Mouse (Mus musculus) neural tube, embryonic 14.5 days (tissue): ENCODE measurements around the gene Aktip. TPM values are rescaled to one million over a fixed set of nuclear protein-coding genes. Genes with fewer than 3 reads are reported as not detected.

Experiments used
- ATAC-seq: fragments of 200-750 bp; cut with Nextera tagmentation; 2 replicates; pipeline ENCODE4 v1.8.0; 2017; ENCODE audit warnings: low read depth, mild to moderate bottlenecking, moderate TSS enrichment, moderate library complexity
- H3K27ac ChIP-seq: fragments of 300-500 bp; sonication (generic); 2 replicates; pipeline ENCODE4 v1.5.1; 2014; ENCODE audit warnings: low read depth, mild to moderate bottlenecking, control low read depth, low read length, moderate library complexity, mixed read lengths
- H3K27me3 ChIP-seq: fragments of 300-500 bp; sonication (generic); 2 replicates; pipeline ENCODE4 v1.6.1; 2014; ENCODE audit warnings: low read length; ENCODE audit not compliant: control insufficient read depth, insufficient read depth
- H3K36me3 ChIP-seq: fragments of 300-500 bp; sonication (generic); 2 replicates; pipeline ENCODE4 v1.6.1; 2014; ENCODE audit warnings: low read length, mixed read lengths; ENCODE audit not compliant: control insufficient read depth, insufficient read depth
- H3K4me1 ChIP-seq: fragments of 300-500 bp; sonication (generic); 2 replicates; pipeline ENCODE4 v1.6.1; 2014; ENCODE audit warnings: low read length; ENCODE audit not compliant: control insufficient read depth, insufficient read depth
- H3K4me2 ChIP-seq: fragments of 300-500 bp; sonication (generic); 2 replicates; pipeline ENCODE4 v1.6.1; 2014; ENCODE audit warnings: mild to moderate bottlenecking, low read depth, low read length, control low read depth
- H3K4me3 ChIP-seq: fragments of 300-500 bp; sonication (generic); 2 replicates; pipeline ENCODE4 v1.5.1; 2014; ENCODE audit warnings: low read depth, low read length, control low read depth, mixed read lengths
- H3K9ac ChIP-seq: fragments of 300-500 bp; sonication (generic); replicated peaks from 2 replicates; pipeline ENCODE4 v1.6.1; 2014; ENCODE audit warnings: low read depth, mild to moderate bottlenecking, control low read depth, low read length, mixed read lengths
- H3K9me3 ChIP-seq: fragments of 300-500 bp; sonication (generic); 2 replicates; pipeline ENCODE4 v1.6.1; 2016; ENCODE audit warnings: low read length; ENCODE audit not compliant: control insufficient read depth
- WGBS: fragments of 180-500 bp; shearing (Covaris S2); extraction: QIAGEN DNeasy Blood & Tissue Kit; methylation state at CpG from one replicate; pipeline ENCODE4 v1.1.7; 2014; 5-methylcytosine and 5-hydroxymethylcytosine counted together
- polyA plus RNA-seq: library from polyadenylated mRNA; unstranded; fragments of >200 nt; fragmentation: Nextera tagmentation; extraction: Ambion mirVana; gene quantifications from 2 replicates; pipeline ENCODE4 v1.2.1, GENCODE M21; 2014

Aktip gene
- polyA plus RNA-seq, 1 experiment from 2014 or later = 118 TPM

- no peak for ATAC-seq
- Histone ChIP-seq H3K27ac (no peak overlapping the region), H3K27me3 (no peaks in the 10 kb centered on the region), H3K4me1 (peaks cover 10% of the 10 kb centered on the region), H3K9ac (peak overlapping the region; percentile 91; the same call in 1 of the 2 replicates), H3K4me2 (peak overlapping the region; percentile 77), H3K4me3 (peak overlapping the region; percentile 98), H3K36me3 (peaks cover 13% of the 10 kb centered on the region), H3K9me3 (no peaks in the 10 kb centered on the region)
- 79% methylated on average over 4 of the region's 4 CpGs for WGBS
These were observed 67.0 kb downstream of the Aktip start for GRCm38 (mm10) chr8:91132731-91133130.

DNA sequence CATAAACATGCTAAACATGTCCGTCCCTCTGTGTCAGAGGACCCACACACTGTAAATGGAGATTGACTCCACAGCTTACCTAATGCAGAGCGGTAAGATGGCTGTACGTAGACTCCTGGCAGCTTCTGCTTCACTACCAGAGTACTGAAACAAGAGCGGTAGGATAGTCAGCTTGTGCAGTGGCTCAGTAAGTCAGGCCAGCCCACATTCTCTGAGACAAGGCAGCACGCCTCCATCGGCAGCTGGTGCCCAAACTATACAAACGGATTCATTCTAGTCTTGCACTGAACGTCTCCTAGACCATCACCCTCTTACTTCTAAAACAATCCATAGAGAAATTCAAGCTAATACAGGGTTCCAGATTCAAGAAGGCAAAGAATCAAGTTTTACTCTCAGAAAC lies 73.0 kb downstream of the Aktip start:
- Histone ChIP-seq H3K27ac (no peak overlapping the region), H3K9ac (no peak overlapping the region), H3K27me3 (no peaks in the 10 kb centered on the region), H3K4me2 (no peak overlapping the region), H3K9me3 (no peaks in the 10 kb centered on the region), H3K36me3 (peaks cover 56% of the 10 kb centered on the region), H3K4me3 (no peak overlapping the region), H3K4me1 (no peaks in the 10 kb centered on the region)
- no peak for ATAC-seq
- 97% methylated on average over 8 of the region's 8 CpGs for WGBS

DNA sequence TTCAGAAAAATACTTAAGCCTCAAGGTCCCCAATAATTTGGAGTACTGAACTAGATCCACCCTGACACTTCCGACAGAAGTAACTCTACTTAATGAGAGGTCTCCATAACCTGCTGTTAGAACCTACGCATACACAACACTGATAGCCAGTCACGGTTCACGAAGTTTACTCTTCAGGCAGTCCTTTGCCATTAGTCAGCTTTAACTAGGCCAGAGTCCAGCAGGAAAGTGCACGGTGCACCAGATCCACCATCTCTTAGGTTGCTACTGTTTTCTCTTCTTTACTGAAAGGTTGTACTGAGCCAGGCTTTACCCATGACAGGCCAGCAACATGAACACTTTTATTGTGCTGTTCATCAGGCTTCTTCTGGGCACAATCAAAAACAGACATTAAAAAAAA lies 75.5 kb downstream of the Aktip start:
- no peaks in the 10 kb centered on the region for H3K27me3 ChIP-seq
- no peak overlapping the region for H3K9ac ChIP-seq
- WGBS = 94% methylated on average over 5 of the region's 5 CpGs
- no peak overlapping the region for H3K4me3 ChIP-seq
- no peaks in the 10 kb centered on the region for H3K4me1 ChIP-seq
- H3K4me2 ChIP-seq = no peak overlapping the region
- peaks cover 64% of the 10 kb centered on the region for H3K36me3 ChIP-seq
- no peaks in the 10 kb centered on the region for H3K9me3 ChIP-seq
- H3K27ac ChIP-seq = no peak overlapping the region
- ATAC-seq = no peak

DNA sequence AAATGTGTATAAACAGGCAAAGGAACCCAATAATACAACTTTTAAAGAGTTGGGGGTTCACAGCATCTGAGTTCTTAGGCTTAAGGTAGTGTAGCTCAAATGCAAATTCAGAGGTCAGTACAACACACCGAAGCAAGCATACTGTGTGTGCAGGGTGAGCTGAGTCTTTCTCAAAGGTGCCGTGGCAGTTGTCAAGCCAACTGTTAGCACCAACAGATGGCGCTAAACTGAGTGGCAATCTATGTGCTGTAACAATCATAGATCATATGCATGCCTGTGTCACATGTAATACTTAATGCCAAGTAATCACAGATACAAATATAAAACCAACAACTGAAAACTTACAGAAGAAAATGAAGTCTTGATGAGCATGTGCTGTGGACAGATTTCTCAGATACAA lies 81.6 kb downstream of the Aktip start:
- Histone ChIP-seq H3K9ac (no peak overlapping the region), H3K4me1 (no peaks in the 10 kb centered on the region), H3K36me3 (peaks cover 49% of the 10 kb centered on the region), H3K27me3 (no peaks in the 10 kb centered on the region), H3K4me3 (no peak overlapping the region), H3K27ac (no peak overlapping the region), H3K4me2 (no peak overlapping the region), H3K9me3 (no peaks in the 10 kb centered on the region)
- WGBS = 82% methylated on average over 3 of the region's 3 CpGs
- ATAC-seq = no peak

- no peaks in the 10 kb centered on the region for H3K4me1 ChIP-seq
- WGBS = 92% methylated on average over 4 of the region's 4 CpGs
- no peaks in the 10 kb centered on the region for H3K27me3 ChIP-seq
- H3K4me2 ChIP-seq = no peak overlapping the region
- no peak overlapping the region for H3K4me3 ChIP-seq
- H3K9me3 ChIP-seq = no peaks in the 10 kb centered on the region
- H3K27ac ChIP-seq = no peak overlapping the region
- ATAC-seq = no peak
- H3K9ac ChIP-seq = no peak overlapping the region
- H3K36me3 ChIP-seq = peaks cover 43% of the 10 kb centered on the region
These were observed 82.2 kb downstream of the Aktip start for GRCm38 (mm10) chr8:91117537-91117936.

- H3K4me2 ChIP-seq = no peak overlapping the region
- ATAC-seq = no peak
- WGBS = 56% methylated on average over 11 of the region's 11 CpGs
- no peaks in the 10 kb centered on the region for H3K4me1 ChIP-seq
- H3K4me3 ChIP-seq = no peak overlapping the region
- peaks cover 31% of the 10 kb centered on the region for H3K36me3 ChIP-seq
- no peak overlapping the region for H3K9ac ChIP-seq
- no peaks in the 10 kb centered on the region for H3K9me3 ChIP-seq
- H3K27me3 ChIP-seq = no peaks in the 10 kb centered on the region
- no peak overlapping the region for H3K27ac ChIP-seq
These were observed 84.9 kb downstream of the Aktip start for GRCm38 (mm10) chr8:91114910-91115309.

DNA sequence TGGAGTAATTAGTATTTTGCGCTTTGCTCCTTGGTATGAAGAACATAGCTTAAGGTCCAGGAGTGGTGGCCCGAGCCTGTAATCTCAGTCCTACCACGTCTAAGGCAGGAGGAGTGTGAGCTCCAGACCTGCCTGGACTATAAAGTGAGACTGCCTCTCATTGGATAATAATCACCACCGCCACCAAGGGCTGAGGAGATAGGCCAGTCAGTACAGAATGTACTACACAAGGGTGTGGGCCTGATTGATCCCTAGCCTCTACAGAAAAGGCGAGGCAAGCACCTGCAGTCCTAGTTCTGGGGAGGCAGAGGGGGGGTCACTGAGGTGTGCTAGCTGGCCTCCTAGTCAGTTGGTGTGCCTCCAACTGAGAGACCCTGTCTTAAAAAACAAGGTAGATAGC lies 85.3 kb downstream of the Aktip start:
- no peak for ATAC-seq
- no peaks in the 10 kb centered on the region for H3K9me3 ChIP-seq
- WGBS = 90% methylated on average over 5 of the region's 5 CpGs

DNA sequence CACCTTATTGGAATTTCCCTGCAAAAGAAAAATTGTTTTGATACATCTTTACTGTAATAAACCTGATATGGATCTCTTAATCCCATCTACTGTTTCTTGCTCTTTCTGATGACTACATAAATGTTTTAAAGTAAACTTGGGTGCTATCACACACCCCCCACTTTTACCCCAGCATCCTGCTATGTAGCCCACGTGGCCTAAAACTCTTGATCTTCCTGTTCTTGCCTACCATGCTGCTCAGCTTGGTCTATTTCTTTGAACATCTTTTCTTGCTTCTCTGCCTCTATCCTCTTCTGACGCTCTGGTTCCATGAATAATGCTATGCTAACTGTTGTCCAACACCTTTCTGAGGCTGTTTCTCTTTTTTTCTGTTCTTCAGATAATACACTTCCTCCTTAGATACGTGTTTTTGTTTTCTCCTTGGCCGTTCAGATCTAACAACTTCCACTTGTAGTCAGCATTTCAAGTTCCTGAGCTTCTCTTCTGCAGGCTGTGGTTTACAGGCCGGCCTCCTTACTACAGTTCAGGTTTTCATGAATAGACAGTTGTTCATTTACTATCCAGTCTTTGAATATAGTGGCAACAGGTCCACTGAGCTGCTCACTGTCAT lies 87.8 kb downstream of the Aktip start:
- 92% methylated on average over 5 of the region's 5 CpGs for WGBS
- Histone ChIP-seq H3K9me3 (no peaks in the 10 kb centered on the region), H3K4me3 (no peak overlapping the region), H3K9ac (no peak overlapping the region), H3K27me3 (no peaks in the 10 kb centered on the region), H3K4me2 (no peak overlapping the region), H3K27ac (no peak overlapping the region), H3K4me1 (no peaks in the 10 kb centered on the region), H3K36me3 (peaks cover 21% of the 10 kb centered on the region)
- no peak for ATAC-seq

More for the DNA sequence above, 85.3 kb downstream of the Aktip start:
- peaks cover 31% of the 10 kb centered on the region for H3K36me3 ChIP-seq
- no peak overlapping the region for H3K27ac ChIP-seq
- H3K4me1 ChIP-seq = no peaks in the 10 kb centered on the region
- no peak overlapping the region for H3K4me3 ChIP-seq
- H3K4me2 ChIP-seq = no peak overlapping the region
- H3K27me3 ChIP-seq = no peaks in the 10 kb centered on the region
- no peak overlapping the region for H3K9ac ChIP-seq

DNA sequence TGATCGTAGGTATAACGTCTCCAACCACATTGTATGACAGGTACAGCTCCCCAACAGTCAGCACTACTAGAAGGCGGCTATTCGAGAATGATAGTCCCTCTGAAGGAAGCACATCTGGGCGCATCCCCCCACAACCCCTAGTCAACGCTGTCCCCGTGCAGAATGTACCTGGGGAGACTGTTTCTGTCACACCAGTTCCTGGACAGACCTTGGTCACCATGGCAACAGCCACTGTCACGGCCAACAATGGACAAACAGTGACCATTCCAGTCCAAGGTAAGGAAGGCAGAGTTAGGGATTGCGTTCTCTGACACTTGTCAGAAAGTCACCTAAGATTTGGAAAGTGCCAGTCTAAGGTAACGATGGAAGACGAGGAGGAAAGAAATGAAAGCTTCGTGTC lies 93.5 kb downstream of the Aktip start:
- Histone ChIP-seq H3K27ac (no peak overlapping the region), H3K4me1 (no peaks in the 10 kb centered on the region), H3K4me3 (no peak overlapping the region), H3K9me3 (no peaks in the 10 kb centered on the region), H3K4me2 (no peak overlapping the region), H3K9ac (no peak overlapping the region), H3K27me3 (no peaks in the 10 kb centered on the region), H3K36me3 (peaks cover 11% of the 10 kb centered on the region; the same call in 1 of the 2 replicates)
- WGBS = 93% methylated on average over 12 of the region's 12 CpGs
- no peak for ATAC-seq
